Mouse (Mus musculus) heart, embryonic 16.5 days (tissue): ENCODE results near the gene E2f2. TPM values are rescaled to one million over a fixed set of nuclear protein-coding genes. Genes with fewer than 3 reads are reported as not detected.

Experiments used
- ATAC-seq: fragments of 200-750 bp; cut with Nextera tagmentation; replicated peaks from 2 replicates; pipeline ENCODE4 v1.8.0; 2017; ENCODE audit warnings: moderate number of reproducible peaks; ENCODE audit not compliant: insufficient read depth, low FRiP score; ENCODE audit errors: extremely low read depth
- H3K27ac ChIP-seq: fragments of 300-500 bp; sonication (generic); 2 replicates; pipeline ENCODE4 v1.5.1; 2014; ENCODE audit warnings: mild to moderate bottlenecking, low read length, control low read depth, moderate library complexity
- H3K27me3 ChIP-seq: fragments of 300-500 bp; sonication (generic); 2 replicates; pipeline ENCODE4 v1.6.1; 2014; ENCODE audit warnings: low read length, mixed read lengths; ENCODE audit not compliant: control insufficient read depth, insufficient read depth
- H3K36me3 ChIP-seq: fragments of 300-500 bp; sonication (generic); 2 replicates; pipeline ENCODE4 v1.6.1; 2014; ENCODE audit not compliant: control insufficient read depth, insufficient read depth
- H3K4me1 ChIP-seq: fragments of 300-500 bp; sonication (generic); 2 replicates; pipeline ENCODE4 v1.6.1; 2014; ENCODE audit warnings: low read length, mixed read lengths; ENCODE audit not compliant: control insufficient read depth, insufficient read depth
- H3K4me2 ChIP-seq: fragments of 300-500 bp; sonication (generic); 2 replicates; pipeline ENCODE4 v1.6.1; 2014; ENCODE audit warnings: low read depth, mild to moderate bottlenecking, control low read depth, low read length
- H3K4me3 ChIP-seq: fragments of 300-500 bp; sonication (generic); 2 replicates; pipeline ENCODE4 v1.5.1; 2014; ENCODE audit warnings: mild to moderate bottlenecking, control low read depth, low read length
- H3K9ac ChIP-seq: fragments of 300-500 bp; sonication (generic); 2 replicates; pipeline ENCODE4 v1.6.1; 2014; ENCODE audit warnings: low read length, control low read depth
- H3K9me3 ChIP-seq: fragments of 300-500 bp; sonication (generic); replicated peaks from 2 replicates; pipeline ENCODE4 v1.6.1; 2016; ENCODE audit warnings: low read length; ENCODE audit not compliant: control insufficient read depth
- WGBS: fragments of 180-500 bp; shearing (Covaris S2); extraction: QIAGEN DNeasy Blood & Tissue Kit; methylation state at CpG from one replicate; pipeline ENCODE4 v1.1.7; 2014; 5-methylcytosine and 5-hydroxymethylcytosine counted together
- polyA plus RNA-seq: library from polyadenylated mRNA; unstranded; fragments of >200 nt; fragmentation: Nextera tagmentation; extraction: Ambion mirVana; gene quantifications from 2 replicates; pipeline ENCODE4 v1.2.1, GENCODE M21; 2015

The E2f2 gene
- polyA plus RNA-seq: 8.6 and 11.0 TPM in 2 replicates

- WGBS: 0% methylated on average over 32 of the region's 35 CpGs
- H3K9ac ChIP-seq: peak within 1 kb of the TSS; percentile 74
- H3K4me2 ChIP-seq: peak within 1 kb of the TSS; percentile 100
- H3K27ac ChIP-seq: peak within 1 kb of the TSS; percentile 45
- H3K36me3 ChIP-seq: no peaks in the 10 kb centered on the region
- peak; percentile 41; the same call in 1 of the 2 replicates for ATAC-seq
- no peaks in the 10 kb centered on the region for H3K27me3 ChIP-seq
- peak within 1 kb of the TSS; percentile 83 for H3K4me3 ChIP-seq
- H3K9me3 ChIP-seq: no peaks in the 10 kb centered on the region
- peaks cover 33% of the 10 kb centered on the region for H3K4me1 ChIP-seq
These were observed at the start of gene E2f2 for GRCm38 (mm10) chr4:136172011-136172541. TSS of gene E2f2 (plus strand) at chr4:136172394.

GRCm38 (mm10) chr4:136123111-136123791 lies 48.9 kb upstream of the E2f2 start:
- no peaks in the 10 kb centered on the region for H3K36me3 ChIP-seq
- no peak overlapping the region for H3K4me2 ChIP-seq
- peak overlapping the region; percentile 14; the same call in 1 of the 2 replicates for H3K9ac ChIP-seq
- ATAC-seq: no peak
- peaks cover 10% of the 10 kb centered on the region for H3K4me1 ChIP-seq
- no peak overlapping the region for H3K4me3 ChIP-seq
- WGBS: 41% methylated on average over 8 of the region's 8 CpGs
- no peaks in the 10 kb centered on the region for H3K27me3 ChIP-seq
- no peaks in the 10 kb centered on the region for H3K9me3 ChIP-seq
- peak overlapping the region; percentile 72 for H3K27ac ChIP-seq

GRCm38 (mm10) chr4:136123792-136124161 lies 48.4 kb upstream of the E2f2 start:
- no peak for ATAC-seq
- Histone ChIP-seq H3K36me3 (no peaks in the 10 kb centered on the region), H3K27me3 (no peaks in the 10 kb centered on the region), H3K4me1 (peaks cover 11% of the 10 kb centered on the region), H3K4me2 (no peak overlapping the region), H3K9me3 (no peaks in the 10 kb centered on the region), H3K4me3 (no peak overlapping the region), H3K9ac (no peak overlapping the region), H3K27ac (peak overlapping the region; percentile 56)
- 82% methylated on average over 3 of the region's 3 CpGs for WGBS

- Histone ChIP-seq H3K4me3 (no peak overlapping the region), H3K4me2 (no peak overlapping the region), H3K27me3 (no peaks in the 10 kb centered on the region), H3K36me3 (no peaks in the 10 kb centered on the region), H3K27ac (no peak overlapping the region), H3K9ac (no peak overlapping the region), H3K9me3 (no peaks in the 10 kb centered on the region), H3K4me1 (peaks cover 11% of the 10 kb centered on the region)
- 93% methylated on average over 4 of the region's 4 CpGs for WGBS
- ATAC-seq: no peak
These were observed 47.6 kb upstream of the E2f2 start for GRCm38 (mm10) chr4:136124581-136124980.

GRCm38 (mm10) chr4:136125458-136125857 lies 46.7 kb upstream of the E2f2 start:
- Histone ChIP-seq H3K4me2 (no peak overlapping the region), H3K4me3 (no peak overlapping the region), H3K9me3 (peaks cover 2% of the 10 kb centered on the region; the same call in 1 of the 2 replicates), H3K36me3 (no peaks in the 10 kb centered on the region), H3K27ac (no peak overlapping the region), H3K4me1 (peaks cover 6% of the 10 kb centered on the region; the same call in 1 of the 2 replicates), H3K9ac (no peak overlapping the region), H3K27me3 (no peaks in the 10 kb centered on the region)
- 66% methylated on average over 11 of the region's 11 CpGs for WGBS
- ATAC-seq: no peak

- ATAC-seq: no peak
- 45% methylated on average over 5 of the region's 5 CpGs for WGBS
- H3K4me3 ChIP-seq: no peak overlapping the region
- no peak overlapping the region for H3K27ac ChIP-seq
- H3K9me3 ChIP-seq: peaks cover 2% of the 10 kb centered on the region; the same call in 1 of the 2 replicates
- no peaks in the 10 kb centered on the region for H3K27me3 ChIP-seq
- peaks cover 6% of the 10 kb centered on the region; the same call in 1 of the 2 replicates for H3K4me1 ChIP-seq
- no peaks in the 10 kb centered on the region for H3K36me3 ChIP-seq
- no peak overlapping the region for H3K4me2 ChIP-seq
- no peak overlapping the region; the same call in 1 of the 2 replicates for H3K9ac ChIP-seq
These were observed 46.2 kb upstream of the E2f2 start for GRCm38 (mm10) chr4:136126019-136126418.

- no peak for ATAC-seq
- H3K36me3 ChIP-seq: no peaks in the 10 kb centered on the region
- WGBS: 57% methylated on average over 13 of the region's 13 CpGs
- H3K4me1 ChIP-seq: peaks cover 6% of the 10 kb centered on the region; the same call in 1 of the 2 replicates
- H3K27ac ChIP-seq: no peak overlapping the region
- no peak overlapping the region for H3K4me3 ChIP-seq
- H3K27me3 ChIP-seq: no peaks in the 10 kb centered on the region
- H3K9ac ChIP-seq: no peak overlapping the region
- H3K4me2 ChIP-seq: no peak overlapping the region
- peaks cover 2% of the 10 kb centered on the region; the same call in 1 of the 2 replicates for H3K9me3 ChIP-seq
These were observed 44.5 kb upstream of the E2f2 start for GRCm38 (mm10) chr4:136127670-136128069.

GRCm38 (mm10) chr4:136129842-136130241 lies 42.4 kb upstream of the E2f2 start:
- Histone ChIP-seq H3K9me3 (peaks cover 2% of the 10 kb centered on the region; the same call in 1 of the 2 replicates), H3K9ac (no peak overlapping the region)

GRCm38 (mm10) chr4:136133801-136134200 lies 38.4 kb upstream of the E2f2 start:
- WGBS: 15% methylated on average over 9 of the region's 9 CpGs
- Histone ChIP-seq H3K27me3 (no peaks in the 10 kb centered on the region), H3K4me2 (peak overlapping the region; percentile 83), H3K4me3 (no peak overlapping the region), H3K9me3 (peaks cover 2% of the 10 kb centered on the region; the same call in 1 of the 2 replicates), H3K9ac (peak overlapping the region; percentile 78), H3K4me1 (peaks cover 25% of the 10 kb centered on the region), H3K36me3 (no peaks in the 10 kb centered on the region), H3K27ac (peak overlapping the region; percentile 94)
- no peak for ATAC-seq

More at GRCm38 (mm10) chr4:136129842-136130241, 42.4 kb upstream of the E2f2 start:
- no peak overlapping the region for H3K4me2 ChIP-seq
- ATAC-seq: no peak
- peaks cover 16% of the 10 kb centered on the region for H3K4me1 ChIP-seq
- H3K27ac ChIP-seq: no peak overlapping the region
- H3K27me3 ChIP-seq: no peaks in the 10 kb centered on the region
- no peak overlapping the region for H3K4me3 ChIP-seq
- WGBS: 83% methylated on average over 1 of the region's 1 CpGs
- no peaks in the 10 kb centered on the region for H3K36me3 ChIP-seq
